9 mouse cellular contexts compared by ENCODE assay signal in genomic region chr11:101928030-101928762, GRCm38 (mm10). TPM values are rescaled to one million over a fixed set of nuclear protein-coding genes. Genes with fewer than 3 reads are reported as not detected.
DNase-seq lines count a peak whose midpoint lies in the region; ATAC-seq and TF ChIP-seq lines count a peak whose summit lies in the region.
"Had no signal": no experiment of that assay in that cellular context is flagged by ENCODE, and none has a peak within 500 bp of the region (broad histone marks: within the 10 kb centered on the region; RNA-seq: fewer than 3 reads in every experiment).

No protein-coding gene starts in this region.

- TF ChIP-seq CTCF in forebrain, postnatal 0 days (IDR thresholded peaks at IDR 0.05; ENCODE audit: low read depth) = peak; percentile 48
- peak; percentile 56; the same call in 1 of the 2 replicates for TF ChIP-seq CTCF in thymus, adult 2 months (IDR thresholded peaks at IDR 0.05; ENCODE audit: borderline replicate concordance, control insufficient read depth, extremely low read depth, insufficient read depth, low read length, poor library complexity)

- H3K27me3 ChIP-seq in forebrain, postnatal 0 days (ENCODE audit: insufficient read depth, low read length) = no peaks in the 10 kb centered on the region
- H3K27me3 ChIP-seq in forebrain, embryonic 12.5 days = peaks cover 11% of the 10 kb centered on the region; the same call in 1 of the 2 replicates
- H3K27me3 ChIP-seq in thymus, adult 2 months (ENCODE audit: control insufficient read depth, insufficient read depth, low read length) = no peaks in the 10 kb centered on the region
- H3K27me3 ChIP-seq in kidney, embryonic 16.5 days (ENCODE audit: insufficient read depth, low read length) = no peaks in the 10 kb centered on the region

- DNase-seq in forebrain, postnatal 0 days = no peak
- DNase-seq in thymus, adult 2 months = peak; percentile 19
- no peak for DNase-seq in thymus, adult 18-20 months
- DNase-seq in retina, adult 2 months (ENCODE audit: low read depth, low spot score) = peak; percentile 15
- no peak for DNase-seq in urinary bladder, postnatal 25 days (ENCODE audit: low spot score)

- no peak overlapping the region for H3K4me3 ChIP-seq in forebrain, postnatal 0 days (ENCODE audit: low read depth, low read length)
- H3K4me3 ChIP-seq in forebrain, embryonic 12.5 days (replicated peaks) = no peak overlapping the region
- H3K4me3 ChIP-seq in thymus, adult 2 months (ENCODE audit: control insufficient read depth, insufficient read depth, low read length) = no peak overlapping the region
- no peak overlapping the region for H3K4me3 ChIP-seq in kidney, embryonic 16.5 days (ENCODE audit: low read length)

- ATAC-seq in forebrain, postnatal 0 days = no peak
- ATAC-seq in forebrain, embryonic 12.5 days (ENCODE audit: low FRiP score) = no peak
- ATAC-seq in kidney, embryonic 16.5 days (ENCODE audit: low FRiP score, low TSS enrichment) = peak; percentile 14; the same call in 1 of the 2 replicates
- ATAC-seq in erythroblast, adult 5-6 weeks (replicated peaks; ENCODE audit: low FRiP score, poor library complexity, severe bottlenecking) = no peak

- no peak overlapping the region for H3K9ac ChIP-seq in forebrain, postnatal 0 days
- no peak overlapping the region for H3K9ac ChIP-seq in forebrain, embryonic 12.5 days
- no peak overlapping the region for H3K9ac ChIP-seq in kidney, embryonic 16.5 days (replicated peaks; ENCODE audit: low read length)

- no peak overlapping the region for H3K27ac ChIP-seq in forebrain, postnatal 0 days (ENCODE audit: low read depth, low read length)
- H3K27ac ChIP-seq in forebrain, embryonic 12.5 days = no peak overlapping the region
- no peak overlapping the region for H3K27ac ChIP-seq in thymus, adult 2 months (ENCODE audit: control insufficient read depth, insufficient read depth, low read length)
- H3K27ac ChIP-seq in kidney, embryonic 16.5 days (ENCODE audit: low read length) = no peak overlapping the region

- H3K4me1 ChIP-seq in forebrain, postnatal 0 days (ENCODE audit: insufficient read depth) = no peaks in the 10 kb centered on the region
- peaks cover 11% of the 10 kb centered on the region for H3K4me1 ChIP-seq in forebrain, embryonic 12.5 days
- no peaks in the 10 kb centered on the region for H3K4me1 ChIP-seq in thymus, adult 2 months (replicated peaks; ENCODE audit: control insufficient read depth, insufficient read depth, low read length)
- peaks cover 20% of the 10 kb centered on the region; the same call in 1 of the 2 replicates for H3K4me1 ChIP-seq in kidney, embryonic 16.5 days (ENCODE audit: insufficient read depth, low read length)

- no peak overlapping the region for H3K4me2 ChIP-seq in forebrain, postnatal 0 days (ENCODE audit: low read depth)
- H3K4me2 ChIP-seq in forebrain, embryonic 12.5 days = no peak overlapping the region
- H3K4me2 ChIP-seq in kidney, embryonic 16.5 days (replicated peaks; ENCODE audit: low read depth, low read length) = no peak overlapping the region

- no peak for TF ChIP-seq POLR2A in thymus, adult 2 months (IDR thresholded peaks at IDR 0.05; ENCODE audit: control insufficient read depth, extremely low read depth, insufficient read depth, low read length, poor library complexity)

- H3K9me3 ChIP-seq in forebrain, postnatal 0 days (ENCODE audit: low read length) = no peaks in the 10 kb centered on the region
- no peaks in the 10 kb centered on the region for H3K9me3 ChIP-seq in forebrain, embryonic 12.5 days
- no peaks in the 10 kb centered on the region for H3K9me3 ChIP-seq in kidney, embryonic 16.5 days (ENCODE audit: low read length)

- WGBS in forebrain, postnatal 0 days = 56% methylated on average over 25 of the region's 25 CpGs
- 43% methylated on average over 25 of the region's 25 CpGs for WGBS in forebrain, embryonic 12.5 days
- WGBS in thymus, adult 2 months = 67% methylated on average over 25 of the region's 25 CpGs
- 27% methylated on average over 25 of the region's 25 CpGs for WGBS in kidney, embryonic 16.5 days

- no peaks in the 10 kb centered on the region for H3K36me3 ChIP-seq in forebrain, postnatal 0 days (ENCODE audit: insufficient read depth)
- no peaks in the 10 kb centered on the region for H3K36me3 ChIP-seq in forebrain, embryonic 12.5 days (replicated peaks)
- H3K36me3 ChIP-seq in thymus, adult 2 months (ENCODE audit: control insufficient read depth, insufficient read depth, low read length) = no peaks in the 10 kb centered on the region
- H3K36me3 ChIP-seq in kidney, embryonic 16.5 days (ENCODE audit: insufficient read depth, low read length) = no peaks in the 10 kb centered on the region

RNA-seq across cellular contexts. Expression of gene Meox1, which starts 34.0 kb away (rescaled TPM):
- 1.1 and 2.0 TPM in 2 replicates for total RNA-seq in forebrain, postnatal 0 days (2014; rRNA removed)
- polyA plus RNA-seq in forebrain, postnatal 0 days (2015; fragmentation: Nextera tagmentation; extraction: Ambion mirVana) = 0.58 and 0.68 TPM in 2 replicates
- 0.17 and 0.60 TPM in 2 replicates for polyA plus RNA-seq in forebrain, embryonic 12.5 days (2016; fragmentation: Nextera tagmentation; extraction: Ambion mirVana)
- 1.9 and 2.1 TPM in 2 replicates for polyA plus RNA-seq in thymus, adult 2 months (2012; rRNA removed)
- 15.2 and 15.5 TPM in 2 replicates for polyA plus RNA-seq in kidney, embryonic 16.5 days (2015; fragmentation: Nextera tagmentation; extraction: Ambion mirVana)
- not detected in 2 replicates for total RNA-seq in erythroblast, adult 5-6 weeks (2015; ENCODE audit: low replicate concordance)
- not detected in 2 replicates for total RNA-seq in erythroblast, adult 5-6 weeks (2017; ENCODE audit: low replicate concordance)
- total RNA-seq: neutrophil, adult 5-6 weeks had no signal

RNA-seq across cellular contexts. Expression of gene Sost, which starts 38.6 kb away (rescaled TPM):
- 0.31 TPM in 1 of 2 replicates, not detected in the other for total RNA-seq in forebrain, postnatal 0 days (2014; rRNA removed)
- polyA plus RNA-seq in forebrain, postnatal 0 days (2015; fragmentation: Nextera tagmentation; extraction: Ambion mirVana) = not detected in 2 replicates
- 0.09 and 0.15 TPM in 2 replicates for polyA plus RNA-seq in forebrain, embryonic 12.5 days (2016; fragmentation: Nextera tagmentation; extraction: Ambion mirVana)
- 3.1 and 5.0 TPM in 2 replicates for polyA plus RNA-seq in thymus, adult 2 months (2012; rRNA removed)
- polyA plus RNA-seq in kidney, embryonic 16.5 days (2015; fragmentation: Nextera tagmentation; extraction: Ambion mirVana) = 0.76 and 0.80 TPM in 2 replicates
- not detected in 2 replicates for total RNA-seq in erythroblast, adult 5-6 weeks (2015; ENCODE audit: low replicate concordance)
- total RNA-seq in erythroblast, adult 5-6 weeks (2017; ENCODE audit: low replicate concordance) = not detected in 2 replicates
- total RNA-seq: neutrophil, adult 5-6 weeks had no signal

RNA-seq across cellular contexts. Expression of gene Cfap97d1, which starts 55.9 kb away (rescaled TPM):
- not detected in 2 replicates for total RNA-seq in forebrain, postnatal 0 days (2014; rRNA removed)
- polyA plus RNA-seq in forebrain, postnatal 0 days (2015; fragmentation: Nextera tagmentation; extraction: Ambion mirVana) = not detected in 2 replicates
- polyA plus RNA-seq in forebrain, embryonic 12.5 days (2016; fragmentation: Nextera tagmentation; extraction: Ambion mirVana) = not detected in 2 replicates
- polyA plus RNA-seq in thymus, adult 2 months (2012; rRNA removed) = not detected in 2 replicates
- polyA plus RNA-seq in kidney, embryonic 16.5 days (2015; fragmentation: Nextera tagmentation; extraction: Ambion mirVana) = not detected in 2 replicates
- total RNA-seq in erythroblast, adult 5-6 weeks (2015; ENCODE audit: low replicate concordance) = not detected in 2 replicates
- not detected in 2 replicates for total RNA-seq in erythroblast, adult 5-6 weeks (2017; ENCODE audit: low replicate concordance)
- total RNA-seq: neutrophil, adult 5-6 weeks had no signal

RNA-seq across cellular contexts. Expression of gene Dusp3, which starts 58.6 kb away (rescaled TPM):
- total RNA-seq in forebrain, postnatal 0 days (2014; rRNA removed) = 32.8 and 35.5 TPM in 2 replicates
- 25.1 and 31.0 TPM in 2 replicates for polyA plus RNA-seq in forebrain, postnatal 0 days (2015; fragmentation: Nextera tagmentation; extraction: Ambion mirVana)
- 9.0 and 9.8 TPM in 2 replicates for polyA plus RNA-seq in forebrain, embryonic 12.5 days (2016; fragmentation: Nextera tagmentation; extraction: Ambion mirVana)
- polyA plus RNA-seq in thymus, adult 2 months (2012; rRNA removed) = 12.3 and 19.7 TPM in 2 replicates
- polyA plus RNA-seq in kidney, embryonic 16.5 days (2015; fragmentation: Nextera tagmentation; extraction: Ambion mirVana) = 39.6 and 39.7 TPM in 2 replicates
- total RNA-seq in erythroblast, adult 5-6 weeks (2015; ENCODE audit: low replicate concordance) = 1.9 and 5.0 TPM in 2 replicates
- total RNA-seq in erythroblast, adult 5-6 weeks (2017; ENCODE audit: low replicate concordance) = 1.5 and 3.1 TPM in 2 replicates

Comparison
In these comparisons a context has a peak if more than half of its experiments do, and no peak if none do; other contexts are left out.
1. DNase-seq: peak in thymus, adult 2 months (single experiment) and retina, adult 2 months (single experiment); none in forebrain, postnatal 0 days (single experiment), thymus, adult 18-20 months (0 of 2) and urinary bladder, postnatal 25 days (single experiment).